Mouse (Mus musculus) fat pad, adult 2 months (tissue): ENCODE measurements around the gene Tmem184a.

Experiments used
- DNase-seq: peaks from one replicate; pipeline ENCODE4 v3.0.0-alpha.2; 2011; ENCODE audit warnings: low read depth, low spot score; ENCODE audit errors: extremely low read depth

Gene Tmem184a

GRCm38 (mm10) chr5:139819538-139820181 lies at the start of gene Tmem184a:
Gene Tmem184a, minus strand, starts transcription at chr5:139819917.
- no peak for DNase-seq

GRCm38 (mm10) chr5:139862759-139863158 lies 43.0 kb upstream of the Tmem184a start:
- DNase-seq: no peak

DNA sequence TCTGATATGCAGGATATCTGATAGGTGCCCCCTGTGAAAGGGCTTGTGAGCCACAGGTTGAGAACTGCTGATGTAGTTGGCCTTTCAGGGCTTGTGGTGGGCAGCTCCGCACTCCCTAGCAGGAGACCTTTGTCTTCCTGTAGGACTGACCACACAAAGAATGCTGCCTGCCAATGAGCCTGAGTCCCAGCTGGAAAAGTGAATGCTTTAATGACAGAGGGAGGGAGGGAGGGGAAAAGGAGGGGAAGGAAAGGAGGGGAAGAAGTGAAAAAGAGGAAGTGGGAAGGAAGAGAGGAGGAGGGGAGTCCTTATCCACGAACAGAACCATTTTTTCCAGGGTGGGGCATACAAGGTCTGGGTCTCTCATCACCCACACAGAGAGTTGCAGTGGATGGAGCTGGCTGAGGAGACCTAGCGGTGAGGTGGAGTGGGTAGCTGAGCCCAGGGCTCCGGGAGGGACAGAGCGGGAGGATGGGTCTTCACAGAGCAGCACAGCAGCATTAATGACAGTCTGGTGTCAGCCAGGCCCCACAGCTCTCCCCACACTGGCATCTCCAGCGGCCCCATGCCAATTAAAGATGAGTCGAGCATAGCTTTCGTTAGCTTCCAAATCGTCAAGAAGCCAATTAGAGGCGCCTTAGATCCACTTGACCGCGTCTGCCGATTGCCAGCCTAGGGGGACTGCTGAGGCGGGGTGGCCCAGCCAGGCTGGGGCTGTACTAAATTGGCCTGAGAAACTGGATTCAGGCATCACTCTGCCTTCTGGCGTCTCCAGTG lies 40.8 kb upstream of the Tmem184a start:
- no peak for DNase-seq

- no peak for DNase-seq
Observed at GRCm38 (mm10) chr5:139849626-139850320, 30.1 kb upstream of the Tmem184a start.

- DNase-seq: no peak
Observed at GRCm38 (mm10) chr5:139839142-139839541, 19.4 kb upstream of the Tmem184a start.

- no peak for DNase-seq
Observed at GRCm38 (mm10) chr5:139838476-139838892, 18.8 kb upstream of the Tmem184a start.

DNA sequence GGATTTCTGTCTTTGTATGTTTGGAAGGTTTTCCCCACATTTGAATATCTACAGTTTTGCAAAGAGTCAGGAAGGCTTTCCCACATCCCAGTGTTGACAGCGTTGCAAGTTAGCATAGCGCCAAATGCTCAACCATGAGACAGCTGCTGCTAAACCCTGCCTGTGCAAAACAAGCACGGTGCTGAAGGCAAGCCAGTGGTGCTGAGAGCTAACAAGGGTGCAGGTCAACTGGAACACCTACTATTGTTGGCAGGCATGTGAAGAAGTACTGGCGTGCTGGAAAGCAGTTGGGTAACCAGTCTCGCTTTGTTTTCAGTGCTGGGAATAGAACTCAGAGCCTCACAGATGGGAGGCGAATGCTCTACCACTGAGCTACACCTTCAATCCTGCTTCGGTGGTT lies 16.0 kb upstream of the Tmem184a start:
- DNase-seq: no peak

DNA sequence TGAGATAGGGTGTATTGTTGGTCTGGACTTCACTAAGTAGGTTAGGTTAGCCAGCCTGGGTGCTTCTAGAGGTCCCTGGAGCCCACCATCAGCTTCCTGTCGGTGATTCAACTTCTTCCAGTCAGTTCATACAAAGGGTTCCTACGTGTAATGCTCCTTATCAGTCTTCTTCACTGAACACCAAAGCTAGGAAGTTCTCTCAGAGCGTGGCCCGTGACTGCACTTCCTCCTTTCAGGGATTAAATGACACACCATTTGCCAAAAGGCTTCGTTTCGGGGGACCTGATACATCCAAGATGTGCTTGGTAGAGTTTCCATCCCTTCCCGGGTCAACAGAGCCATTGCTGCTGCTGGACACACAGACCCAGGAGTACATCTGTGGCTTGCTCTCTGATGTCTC lies 12.4 kb upstream of the Tmem184a start:
- no peak for DNase-seq

GRCm38 (mm10) chr5:139830734-139831133 lies 11.0 kb upstream of the Tmem184a start:
- DNase-seq: no peak

GRCm38 (mm10) chr5:139829384-139829783 lies 9.7 kb upstream of the Tmem184a start:
- no peak for DNase-seq

GRCm38 (mm10) chr5:139827593-139827992 lies 7.9 kb upstream of the Tmem184a start:
- no peak for DNase-seq

GRCm38 (mm10) chr5:139826357-139827055 lies 6.8 kb upstream of the Tmem184a start, which contains the start of the genes Gm26938 and Psmg3:
Gene Gm26938, minus strand, starts transcription at chr5:139826407.
Gene Psmg3, minus strand, starts transcription at chr5:139826885.
- DNase-seq: no peak

DNA sequence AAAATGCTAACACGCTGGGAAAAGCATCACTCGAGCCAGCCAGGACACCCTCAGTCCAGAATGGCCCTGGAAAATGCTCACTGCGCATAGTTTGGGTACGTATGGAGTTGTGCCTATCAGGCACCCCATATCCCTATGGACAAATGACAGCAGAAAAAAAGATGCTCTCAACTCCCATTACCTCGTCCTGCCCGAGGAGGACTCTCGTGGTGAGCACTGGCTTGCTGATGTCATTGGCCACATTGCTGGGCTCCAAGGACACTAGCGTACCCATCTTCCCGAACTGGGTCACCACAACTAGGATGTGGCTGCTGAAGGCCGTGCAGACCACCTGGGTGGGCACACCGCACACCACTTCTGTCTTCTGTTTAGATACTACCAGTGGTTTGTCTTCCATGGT lies 6.2 kb upstream of the Tmem184a start:
- DNase-seq: no peak

- no peak for DNase-seq
Observed at GRCm38 (mm10) chr5:139824531-139824930, 4.8 kb upstream of the Tmem184a start.

GRCm38 (mm10) chr5:139821466-139822459 lies 2.0 kb upstream of the Tmem184a start:
- no peak for DNase-seq

DNA sequence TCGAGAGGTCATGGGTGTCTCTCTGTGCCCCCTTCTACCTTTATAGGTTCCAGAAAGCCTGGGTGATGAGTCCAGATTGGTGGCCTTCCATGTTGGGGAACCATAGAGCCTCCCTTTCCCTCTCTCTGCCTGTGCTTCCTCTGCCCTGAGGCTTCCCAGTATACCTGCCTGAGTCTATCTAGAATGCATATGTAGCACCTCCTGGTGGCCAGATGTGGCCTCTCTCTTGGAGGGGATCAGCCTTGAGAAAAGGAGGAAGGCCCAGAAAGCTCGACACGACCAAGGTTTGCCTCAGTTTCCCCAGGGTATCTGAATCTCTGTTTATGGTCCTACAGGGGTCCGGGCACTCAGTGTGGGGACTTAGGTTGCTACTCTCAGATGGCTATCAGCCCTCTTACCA lies 916 bp downstream of the Tmem184a start:
- no peak for DNase-seq

- DNase-seq: no peak
Observed at GRCm38 (mm10) chr5:139818056-139818455, 1.7 kb downstream of the Tmem184a start.

GRCm38 (mm10) chr5:139817292-139817691 lies 2.4 kb downstream of the Tmem184a start:
- DNase-seq: no peak

DNA sequence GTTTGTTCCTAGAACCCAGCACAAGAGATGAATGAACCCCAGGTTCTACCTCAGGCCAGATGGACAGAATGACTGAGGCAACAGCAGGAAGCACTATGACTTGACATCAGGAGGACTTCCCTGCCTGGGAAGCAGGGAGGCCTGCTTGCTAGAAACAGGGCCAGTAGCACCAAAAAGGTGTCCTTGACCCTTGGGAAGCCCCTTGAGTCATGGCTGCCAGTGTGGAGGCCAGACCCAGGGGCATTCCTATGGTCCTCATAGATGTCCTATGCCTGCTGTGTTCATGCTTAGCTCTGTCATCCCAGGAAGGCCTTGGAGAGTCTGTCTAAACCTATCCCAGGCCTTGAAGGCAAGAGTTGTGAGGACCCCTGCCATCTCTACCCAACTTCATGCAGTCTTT lies 3.3 kb downstream of the Tmem184a start:
- no peak for DNase-seq

DNA sequence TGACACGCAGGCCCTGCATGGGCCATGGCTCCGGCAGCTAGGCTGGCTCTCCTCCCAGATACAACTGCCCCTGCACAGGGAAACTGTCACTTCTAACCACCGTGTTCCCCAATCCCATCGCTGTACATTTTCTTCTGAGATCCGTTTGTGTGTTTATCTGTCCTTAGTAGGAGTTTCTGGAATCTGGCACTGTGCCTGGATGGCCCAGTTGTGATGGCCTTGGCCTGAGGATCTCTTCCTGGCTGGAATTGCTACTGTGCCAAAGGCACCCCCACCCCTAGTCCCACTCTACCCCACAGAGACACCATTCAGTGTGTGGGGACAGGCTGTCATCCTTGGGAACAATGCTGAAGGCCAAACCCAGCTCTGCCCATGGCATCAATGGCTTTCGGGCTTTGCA lies 3.8 kb downstream of the Tmem184a start:
- no peak for DNase-seq
